Mouse (Mus musculus) embryonic facial prominence, embryonic 14.5 days (tissue): ENCODE data around the gene Ofd1. TPM values are rescaled to one million over a fixed set of nuclear protein-coding genes. Genes with fewer than 3 reads are reported as not detected.

Source experiments
- ATAC-seq: fragments of 200-750 bp; cut with Nextera tagmentation; 2 replicates; pipeline ENCODE4 v1.8.0; 2017; ENCODE audit warnings: low read depth, moderate number of reproducible peaks, moderate TSS enrichment
- DNase-seq: peaks from one replicate; pipeline ENCODE4 v3.0.0-alpha.2; 2015; ENCODE audit warnings: low spot score
- H3K27ac ChIP-seq: fragments of 300-500 bp; sonication (generic); replicated peaks from 2 replicates; pipeline ENCODE4 v1.5.1; 2014; ENCODE audit warnings: low read depth, mild to moderate bottlenecking, low read length, moderate library complexity
- H3K27me3 ChIP-seq: fragments of 300-500 bp; sonication (generic); replicated peaks from 2 replicates; pipeline ENCODE4 v1.6.1; 2014; ENCODE audit warnings: low read length; ENCODE audit not compliant: control insufficient read depth, insufficient read depth
- H3K36me3 ChIP-seq: fragments of 300-500 bp; sonication (generic); 2 replicates; pipeline ENCODE4 v1.6.1; 2014; ENCODE audit warnings: low read length, mixed read lengths; ENCODE audit not compliant: control insufficient read depth, insufficient read depth
- H3K4me1 ChIP-seq: fragments of 300-500 bp; sonication (generic); 2 replicates; pipeline ENCODE4 v1.6.1; 2014; ENCODE audit warnings: antibody characterized with exemption, low read length; ENCODE audit not compliant: control insufficient read depth, insufficient read depth
- H3K4me2 ChIP-seq: fragments of 300-500 bp; sonication (generic); 2 replicates; pipeline ENCODE4 v1.6.1; 2014; ENCODE audit warnings: low read depth, mild to moderate bottlenecking, low read length, moderate library complexity, mixed read lengths
- H3K4me3 ChIP-seq: fragments of 300-500 bp; sonication (generic); 2 replicates; pipeline ENCODE4 v1.5.1; 2014; ENCODE audit warnings: low read depth, mild to moderate bottlenecking, low read length
- H3K9ac ChIP-seq: fragments of 300-500 bp; sonication (generic); 2 replicates; pipeline ENCODE4 v1.6.1; 2014; ENCODE audit warnings: low read depth, mild to moderate bottlenecking, low read length, moderate library complexity, mixed read lengths
- H3K9me3 ChIP-seq: fragments of 300-500 bp; sonication (generic); 2 replicates; pipeline ENCODE4 v1.6.1; 2016; ENCODE audit warnings: low read length; ENCODE audit not compliant: control insufficient read depth
- WGBS: fragments of 180-500 bp; shearing (Covaris S2); extraction: QIAGEN DNeasy Blood & Tissue Kit; methylation state at CpG from one replicate; pipeline ENCODE4 v1.1.7; 2014; 5-methylcytosine and 5-hydroxymethylcytosine counted together
- polyA plus RNA-seq: library from polyadenylated mRNA; unstranded; fragments of >200 nt; fragmentation: Nextera tagmentation; extraction: Ambion mirVana; gene quantifications from 2 replicates; pipeline ENCODE4 v1.2.1, GENCODE M21; 2014

Ofd1 gene
- polyA plus RNA-seq, 1 experiment from 2014 or later = 6.4 TPM

DNA sequence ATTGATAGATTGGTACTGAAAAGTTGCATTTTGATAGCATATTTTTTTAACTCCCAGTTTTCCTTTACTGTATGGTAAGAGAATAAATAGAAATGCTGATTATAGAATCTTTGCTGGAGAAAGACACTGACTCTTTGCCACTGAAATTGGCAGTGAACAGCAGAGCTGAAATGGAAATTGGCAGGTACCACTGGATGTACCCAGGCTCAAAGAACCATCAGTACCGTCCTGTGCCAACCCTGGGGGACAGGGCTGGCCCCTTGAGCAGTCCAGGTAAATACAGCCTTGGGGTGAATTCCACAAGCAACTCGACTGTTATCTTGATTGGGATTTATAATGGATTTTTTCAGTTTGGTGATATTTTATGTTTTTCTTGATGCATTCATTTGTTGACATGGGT, 87.1 kb downstream of the Ofd1 start:
- no peak for ATAC-seq
- Histone ChIP-seq H3K4me2 (no peak overlapping the region), H3K9ac (no peak overlapping the region), H3K27ac (no peak overlapping the region), H3K9me3 (no peaks in the 10 kb centered on the region), H3K4me1 (no peaks in the 10 kb centered on the region), H3K36me3 (no peaks in the 10 kb centered on the region), H3K27me3 (no peaks in the 10 kb centered on the region; the same call in none of the 2 replicates), H3K4me3 (no peak overlapping the region)
- 45% methylated on average over 2 of the region's 2 CpGs for WGBS
- DNase-seq = no peak

DNA sequence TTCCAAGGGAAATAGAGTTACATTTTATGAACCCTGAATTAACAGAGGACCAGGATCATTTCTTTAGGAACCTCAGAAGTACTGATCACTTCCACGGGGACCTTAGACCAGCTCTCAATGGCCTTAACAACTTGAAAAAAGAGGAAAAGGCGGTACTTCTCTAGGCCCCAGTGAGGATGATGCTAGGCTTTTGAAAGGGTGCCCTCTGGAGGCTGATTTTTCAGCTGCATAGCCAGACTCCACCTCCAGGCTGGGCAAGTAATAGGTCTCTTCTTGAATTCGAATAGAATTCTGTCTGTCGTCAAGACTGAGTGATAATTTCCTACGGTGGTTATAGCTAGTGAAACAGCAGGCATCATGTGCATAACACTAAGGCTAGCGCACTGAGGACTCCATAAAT, 88.7 kb downstream of the Ofd1 start:
- 28% methylated on average over 6 of the region's 6 CpGs for WGBS
- Histone ChIP-seq H3K36me3 (no peaks in the 10 kb centered on the region), H3K4me3 (no peak overlapping the region), H3K9me3 (no peaks in the 10 kb centered on the region), H3K9ac (no peak overlapping the region), H3K27me3 (no peaks in the 10 kb centered on the region; the same call in 1 of the 2 replicates), H3K4me1 (no peaks in the 10 kb centered on the region), H3K4me2 (no peak overlapping the region), H3K27ac (no peak overlapping the region)
- DNase-seq (peak; percentile 46), ATAC-seq (peak; percentile 71)

DNA sequence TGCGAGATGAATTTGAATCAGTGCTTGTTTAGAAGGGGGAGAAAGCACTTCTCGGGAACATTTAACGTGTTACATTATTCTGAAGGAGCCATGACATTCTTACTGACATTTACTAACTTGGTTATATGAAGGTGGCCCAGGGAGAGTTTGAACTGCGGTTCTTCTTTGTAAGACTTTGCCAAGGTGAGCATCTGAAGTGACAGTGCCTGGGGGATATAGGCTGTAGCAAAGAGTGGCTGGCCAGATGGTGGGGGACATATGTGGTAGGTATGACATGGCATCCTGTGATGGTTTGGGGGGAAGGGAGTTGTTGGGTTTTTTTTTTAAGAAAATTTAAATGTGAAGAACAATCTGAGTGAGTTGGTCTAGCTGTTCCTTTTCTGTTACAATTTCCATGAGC, 91.9 kb downstream of the Ofd1 start:
- no peak overlapping the region for H3K4me2 ChIP-seq
- WGBS = 62% methylated on average over 4 of the region's 4 CpGs
- H3K9ac ChIP-seq = no peak overlapping the region
- no peaks in the 10 kb centered on the region; the same call in 1 of the 2 replicates for H3K27me3 ChIP-seq
- ATAC-seq (no peak), DNase-seq (no peak)
- no peaks in the 10 kb centered on the region for H3K9me3 ChIP-seq
- no peaks in the 10 kb centered on the region for H3K36me3 ChIP-seq
- no peak overlapping the region for H3K27ac ChIP-seq
- no peaks in the 10 kb centered on the region for H3K4me1 ChIP-seq
- H3K4me3 ChIP-seq = no peak overlapping the region

DNA sequence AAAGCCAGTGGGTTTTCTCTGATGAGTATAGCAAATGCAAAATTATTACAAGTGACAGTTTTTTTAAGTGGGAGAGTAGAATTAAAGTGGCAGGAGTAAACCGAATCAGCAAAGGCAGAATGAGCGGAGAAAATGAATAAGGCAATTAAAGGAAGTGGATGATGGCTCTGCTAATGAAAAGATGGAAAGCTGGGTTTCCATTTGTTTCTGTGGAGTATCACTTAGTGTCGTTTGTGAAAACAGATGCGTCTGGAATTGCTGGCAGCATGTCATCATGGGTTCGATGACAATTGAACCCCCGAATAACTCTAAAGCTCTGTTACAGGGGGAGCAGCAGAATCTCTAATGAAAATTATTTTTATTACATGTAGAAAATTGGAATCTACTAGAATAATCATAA, 92.4 kb downstream of the Ofd1 start:
- H3K4me1 ChIP-seq = no peaks in the 10 kb centered on the region
- no peak overlapping the region for H3K4me2 ChIP-seq
- H3K4me3 ChIP-seq = no peak overlapping the region
- H3K9ac ChIP-seq = no peak overlapping the region
- peaks cover 3% of the 10 kb centered on the region; the same call in 1 of the 2 replicates for H3K27me3 ChIP-seq
- H3K27ac ChIP-seq = no peak overlapping the region
- WGBS = 65% methylated on average over 6 of the region's 6 CpGs
- ATAC-seq = no peak
- DNase-seq = no peak
- no peaks in the 10 kb centered on the region for H3K36me3 ChIP-seq
- no peaks in the 10 kb centered on the region for H3K9me3 ChIP-seq

DNA sequence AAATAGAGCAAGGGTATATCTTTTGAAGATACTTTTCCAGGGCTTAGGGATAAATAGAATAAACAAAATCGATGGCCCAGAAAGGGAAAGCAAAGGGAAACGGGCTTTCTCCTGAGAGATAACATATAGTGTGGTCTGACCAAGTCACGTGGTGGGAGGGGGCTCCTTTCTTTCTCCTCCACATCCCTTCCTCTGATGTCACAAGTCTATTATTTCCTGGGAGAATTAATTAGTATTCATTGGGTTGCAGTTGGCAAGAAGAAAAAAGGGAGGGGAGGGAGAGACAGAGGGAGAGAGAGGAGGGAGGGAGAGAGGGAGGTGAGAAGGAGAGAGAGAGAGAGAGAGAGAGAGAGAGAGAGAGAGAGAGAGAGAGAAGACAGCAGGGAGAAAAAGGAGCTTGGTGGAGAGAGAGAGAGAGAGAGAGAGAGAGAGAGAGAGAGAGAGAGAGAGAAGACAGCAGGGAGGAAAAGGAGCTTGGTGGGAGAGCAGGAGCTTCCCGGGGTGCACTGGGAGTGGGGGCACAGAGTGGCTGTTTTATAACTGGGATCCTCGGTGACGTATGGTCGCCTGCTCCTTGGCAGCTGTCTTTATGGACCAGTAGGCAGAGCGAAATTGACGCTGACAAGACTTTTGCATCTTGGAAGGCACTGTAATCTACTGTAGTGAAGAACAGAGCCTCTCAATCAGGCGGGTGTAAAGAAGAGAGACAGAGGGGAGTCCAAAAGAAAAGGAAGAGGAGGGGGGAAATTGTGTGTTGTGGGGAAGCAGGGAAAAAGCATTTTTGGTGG, 96.1 kb downstream of the Ofd1 start:
- Histone ChIP-seq H3K4me2 (peak overlapping the region; percentile 45), H3K9me3 (no peaks in the 10 kb centered on the region), H3K27ac (no peak overlapping the region; the same call in 1 of the 2 replicates), H3K4me1 (no peaks in the 10 kb centered on the region), H3K27me3 (peaks cover 3% of the 10 kb centered on the region; the same call in 1 of the 2 replicates), H3K4me3 (peak overlapping the region; percentile 19), H3K36me3 (no peaks in the 10 kb centered on the region), H3K9ac (0 out of 2 replicates have a peak overlapping the region, but pooled peaks have one; percentile 22)
- ATAC-seq = peak; percentile 85
- DNase-seq = peak; percentile 31
- 24% methylated on average over 10 of the region's 10 CpGs for WGBS

DNA sequence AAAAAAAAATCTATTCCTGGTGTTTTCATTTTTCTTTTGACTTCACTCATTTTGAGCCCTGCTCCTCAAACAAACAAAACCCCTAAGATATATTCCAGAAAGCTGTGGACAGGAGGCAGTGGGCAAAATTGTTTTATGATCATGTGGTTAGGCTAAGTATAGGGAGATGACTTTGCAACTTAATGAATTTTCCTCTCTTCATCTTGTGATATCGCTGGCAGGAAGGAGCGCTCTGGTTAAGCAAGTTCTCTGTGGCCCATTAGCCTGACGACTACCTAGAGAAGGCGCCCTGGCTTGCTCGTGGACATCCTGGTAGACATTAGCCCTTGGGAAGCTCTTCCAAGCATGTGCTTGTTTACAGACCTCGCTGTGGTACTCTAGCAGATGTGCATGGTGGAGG, 98.7 kb downstream of the Ofd1 start:
- Histone ChIP-seq H3K9ac (no peak overlapping the region), H3K4me1 (no peaks in the 10 kb centered on the region), H3K4me3 (no peak overlapping the region), H3K27me3 (peaks cover 9% of the 10 kb centered on the region), H3K36me3 (no peaks in the 10 kb centered on the region), H3K27ac (no peak overlapping the region), H3K9me3 (no peaks in the 10 kb centered on the region), H3K4me2 (no peak overlapping the region)
- ATAC-seq = no peak
- WGBS = 76% methylated on average over 6 of the region's 6 CpGs
- no peak for DNase-seq

Other genes starting within 250 kb of the Ofd1 start
- 30.3 and 31.9 TPM in 2 replicates for gene Gpm6b, start 201.8 kb downstream of the Ofd1 start, polyA plus RNA-seq
- gene Trappc2, start 130 bp downstream of the Ofd1 start, polyA plus RNA-seq = 31.6 and 35.1 TPM in 2 replicates
- gene Rab9, start 39.2 kb upstream of the Ofd1 start, polyA plus RNA-seq = 55.7 and 63.3 TPM in 2 replicates
- gene Tceanc, start 77.9 kb upstream of the Ofd1 start, polyA plus RNA-seq = 4.8 and 7.1 TPM in 2 replicates
- gene Egfl6, start 145.0 kb upstream of the Ofd1 start, polyA plus RNA-seq = 78.4 and 96.3 TPM in 2 replicates